Mouse (Mus musculus) hindbrain, postnatal 0 days (tissue): ENCODE data around the gene Vash2. TPM values are rescaled to one million over a fixed set of nuclear protein-coding genes. Genes with fewer than 3 reads are reported as not detected.

Source experiments
- ATAC-seq: fragments of 200-750 bp; cut with Nextera tagmentation; 2 replicates; pipeline ENCODE4 v1.8.0; 2017; ENCODE audit warnings: mild to moderate bottlenecking, moderate TSS enrichment, moderate library complexity
- DNase-seq: peaks from one replicate; pipeline ENCODE4 v3.0.0-alpha.2; 2015; ENCODE audit warnings: low spot score
- H3K27ac ChIP-seq: fragments of 300-500 bp; sonication (generic); 2 replicates; pipeline ENCODE4 v1.5.1; 2014; ENCODE audit warnings: mild to moderate bottlenecking
- H3K27me3 ChIP-seq: fragments of 300-500 bp; sonication (generic); 2 replicates; pipeline ENCODE4 v1.6.1; 2014; ENCODE audit warnings: low read length, mixed read lengths; ENCODE audit not compliant: insufficient read depth
- H3K36me3 ChIP-seq: fragments of 300-500 bp; sonication (generic); 2 replicates; pipeline ENCODE4 v1.6.1; 2014; ENCODE audit warnings: low read length, mixed read lengths; ENCODE audit not compliant: insufficient read depth
- H3K4me1 ChIP-seq: fragments of 300-500 bp; sonication (generic); 2 replicates; pipeline ENCODE4 v1.6.1; 2014; ENCODE audit warnings: antibody characterized with exemption, low read length, mixed read lengths; ENCODE audit not compliant: insufficient read depth
- H3K4me2 ChIP-seq: fragments of 300-500 bp; sonication (generic); 2 replicates; pipeline ENCODE4 v1.6.1; 2014; ENCODE audit warnings: low read depth, mild to moderate bottlenecking, low read length, moderate library complexity, mixed read lengths
- H3K4me3 ChIP-seq: fragments of 300-500 bp; sonication (generic); 2 replicates; pipeline ENCODE4 v1.5.1; 2014; ENCODE audit warnings: low read length
- H3K9ac ChIP-seq: fragments of 300-500 bp; sonication (generic); replicated peaks from 2 replicates; pipeline ENCODE4 v1.6.1; 2014; ENCODE audit warnings: mild to moderate bottlenecking, low read length, moderate library complexity, mixed read lengths
- H3K9me3 ChIP-seq: fragments of 300-500 bp; sonication (generic); 2 replicates; pipeline ENCODE4 v1.6.1; 2016; ENCODE audit warnings: low read length, mixed read lengths
- CTCF ChIP-seq: IDR thresholded peaks from 2 replicates; pipeline ENCODE4 v1.5.1; 2016; ENCODE audit warnings: antibody characterized with exemption, control low read depth, low read depth
- WGBS: fragments of 180-500 bp; shearing (Covaris S2); extraction: QIAGEN DNeasy Blood & Tissue Kit; methylation state at CpG from one replicate; pipeline ENCODE4 v1.1.7; 2014; 5-methylcytosine and 5-hydroxymethylcytosine counted together
- polyA plus RNA-seq: library from polyadenylated mRNA; unstranded; fragments of >200 nt; fragmentation: Nextera tagmentation; extraction: Ambion mirVana; gene quantifications from 2 replicates; pipeline ENCODE4 v1.2.1, GENCODE M21; 2015
- total RNA-seq: library from RNA; depleted of rRNA; stranded (reverse); fragments of >200 nt; gene quantifications from 2 replicates; pipeline ENCODE4 v1.2.3, GENCODE M21; 2014

Vash2 gene
- total and polyA plus RNA-seq, 2 experiments from 2014 or later = 40.9 to 47.4 TPM

DNA sequence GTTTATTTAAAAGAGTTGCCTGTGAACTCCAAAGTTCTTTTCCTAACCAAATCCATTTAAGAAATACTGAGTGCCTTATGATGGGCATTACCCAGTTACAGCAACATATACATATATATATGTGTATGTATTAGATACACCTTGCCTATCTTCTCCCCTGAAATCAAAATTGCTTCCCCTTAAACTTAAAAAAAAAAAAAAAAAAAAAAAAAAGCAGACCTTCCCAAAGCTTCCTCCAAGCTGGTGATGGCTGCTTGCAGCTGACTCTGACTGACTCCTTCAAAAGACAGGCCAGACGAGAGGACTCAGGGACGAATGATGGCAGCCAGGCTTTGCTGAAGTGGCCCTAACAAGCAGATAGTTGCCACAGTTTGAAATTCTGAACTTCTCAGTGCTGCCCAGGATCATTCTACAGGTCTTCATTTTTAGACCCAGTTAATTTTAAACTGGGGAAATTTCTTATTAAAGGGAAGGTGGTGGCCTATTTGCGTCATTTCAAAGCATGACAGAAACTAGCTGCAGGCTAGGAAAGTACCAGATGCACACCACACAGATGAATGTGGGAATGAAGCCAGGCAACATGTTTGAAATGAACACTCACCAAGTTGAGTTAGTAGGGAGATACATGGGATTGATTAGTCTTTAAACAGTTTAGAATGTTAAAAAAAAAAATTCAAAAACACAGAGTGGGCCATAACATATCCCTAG is 41.3 kb upstream of the Vash2 start:
- Histone ChIP-seq H3K27ac (no peak overlapping the region), H3K36me3 (peaks cover 4% of the 10 kb centered on the region; the same call in 1 of the 2 replicates), H3K9ac (no peak overlapping the region), H3K4me1 (peaks cover 6% of the 10 kb centered on the region; the same call in 1 of the 2 replicates), H3K4me3 (no peak overlapping the region), H3K4me2 (no peak overlapping the region), H3K9me3 (no peaks in the 10 kb centered on the region), H3K27me3 (no peaks in the 10 kb centered on the region)
- DNase-seq = no peak
- TF ChIP-seq CTCF = no peak
- WGBS = 81% methylated on average over 3 of the region's 3 CpGs
- no peak for ATAC-seq

GRCm38 (mm10) chr1:191019803-191020202 is 40.7 kb upstream of the Vash2 start:
- ATAC-seq = no peak
- DNase-seq = no peak
- H3K4me3 ChIP-seq = no peak overlapping the region
- H3K4me1 ChIP-seq = peaks cover 3% of the 10 kb centered on the region; the same call in 1 of the 2 replicates
- no peak overlapping the region for H3K9ac ChIP-seq
- no peak overlapping the region for H3K27ac ChIP-seq
- WGBS = 90% methylated on average over 5 of the region's 5 CpGs
- no peaks in the 10 kb centered on the region for H3K27me3 ChIP-seq
- H3K4me2 ChIP-seq = no peak overlapping the region
- peaks cover 5% of the 10 kb centered on the region; the same call in 1 of the 2 replicates for H3K36me3 ChIP-seq
- H3K9me3 ChIP-seq = no peaks in the 10 kb centered on the region
- no peak for TF ChIP-seq CTCF

- H3K4me1 ChIP-seq = no peaks in the 10 kb centered on the region
- H3K27ac ChIP-seq = no peak overlapping the region
- H3K36me3 ChIP-seq = peaks cover 26% of the 10 kb centered on the region
- WGBS = over 99% methylated on average over 3 of the region's 3 CpGs
- no peaks in the 10 kb centered on the region for H3K27me3 ChIP-seq
- H3K9ac ChIP-seq = no peak overlapping the region
- no peak for DNase-seq
- TF ChIP-seq CTCF = no peak
- H3K4me2 ChIP-seq = no peak overlapping the region
- H3K9me3 ChIP-seq = no peaks in the 10 kb centered on the region
- H3K4me3 ChIP-seq = no peak overlapping the region
- no peak for ATAC-seq
These were observed 35.2 kb upstream of the Vash2 start for GRCm38 (mm10) chr1:191014271-191014670.

GRCm38 (mm10) chr1:191008707-191009106 is 29.6 kb upstream of the Vash2 start:
- ATAC-seq (no peak), DNase-seq (no peak)
- no peak overlapping the region for H3K4me2 ChIP-seq
- no peak overlapping the region for H3K27ac ChIP-seq
- H3K36me3 ChIP-seq = peaks cover 36% of the 10 kb centered on the region
- H3K4me3 ChIP-seq = no peak overlapping the region
- TF ChIP-seq CTCF = peak; percentile 38
- H3K9ac ChIP-seq = no peak overlapping the region
- H3K9me3 ChIP-seq = no peaks in the 10 kb centered on the region
- H3K27me3 ChIP-seq = no peaks in the 10 kb centered on the region
- 96% methylated on average over 5 of the region's 5 CpGs for WGBS
- no peaks in the 10 kb centered on the region for H3K4me1 ChIP-seq

DNA sequence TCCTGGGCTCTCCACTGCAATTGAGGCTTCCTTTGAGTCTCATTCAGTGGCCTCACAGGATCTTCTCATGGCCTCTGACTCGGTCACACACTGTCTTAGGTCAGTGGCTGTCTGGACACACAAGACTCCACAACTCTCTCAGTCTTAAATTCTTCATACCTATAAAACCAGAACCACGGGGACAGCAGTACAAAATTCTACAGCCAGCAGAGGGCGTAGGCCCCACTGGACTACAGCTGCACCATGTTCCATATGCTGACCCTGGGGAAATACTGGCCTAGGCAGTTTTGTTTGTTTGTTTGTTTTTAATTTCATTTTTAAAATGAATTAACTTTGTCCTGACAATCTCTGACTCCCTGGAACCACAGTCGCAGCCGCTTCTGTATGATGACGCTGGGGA is 23.1 kb upstream of the Vash2 start:
- ATAC-seq (0 out of 2 replicates have a peak, but pooled peaks have one; percentile 35), DNase-seq (peak; percentile 33)
- peaks cover 10% of the 10 kb centered on the region for H3K36me3 ChIP-seq
- 68% methylated on average over 6 of the region's 6 CpGs for WGBS
- no peaks in the 10 kb centered on the region for H3K27me3 ChIP-seq
- H3K9me3 ChIP-seq = peaks cover 6% of the 10 kb centered on the region; the same call in 1 of the 2 replicates
- no peak overlapping the region for H3K27ac ChIP-seq
- no peak overlapping the region for H3K4me3 ChIP-seq
- H3K4me2 ChIP-seq = no peak overlapping the region
- peak; percentile 56 for TF ChIP-seq CTCF
- H3K4me1 ChIP-seq = no peaks in the 10 kb centered on the region
- H3K9ac ChIP-seq = no peak overlapping the region

- no peak overlapping the region for H3K4me2 ChIP-seq
- H3K4me1 ChIP-seq = no peaks in the 10 kb centered on the region
- no peak overlapping the region for H3K4me3 ChIP-seq
- H3K27me3 ChIP-seq = no peaks in the 10 kb centered on the region
- peak; percentile 66 for DNase-seq
- no peak overlapping the region for H3K27ac ChIP-seq
- 55% methylated on average over 3 of the region's 3 CpGs for WGBS
- no peak for TF ChIP-seq CTCF
- no peak overlapping the region for H3K9ac ChIP-seq
- H3K36me3 ChIP-seq = peaks cover 4% of the 10 kb centered on the region; the same call in 1 of the 2 replicates
- ATAC-seq = no peak
- H3K9me3 ChIP-seq = peaks cover 6% of the 10 kb centered on the region; the same call in 1 of the 2 replicates
These were observed 21.6 kb upstream of the Vash2 start for GRCm38 (mm10) chr1:191000686-191001085.

- DNase-seq = no peak
- ATAC-seq = no peak
- Histone ChIP-seq H3K4me1 (no peaks in the 10 kb centered on the region), H3K9me3 (peaks cover 6% of the 10 kb centered on the region; the same call in 1 of the 2 replicates), H3K4me2 (no peak overlapping the region), H3K27me3 (no peaks in the 10 kb centered on the region), H3K36me3 (no peaks in the 10 kb centered on the region), H3K9ac (no peak overlapping the region), H3K4me3 (no peak overlapping the region), H3K27ac (no peak overlapping the region)
- TF ChIP-seq CTCF = no peak
- WGBS = 93% methylated on average over 1 of the region's 1 CpGs
These were observed 18.9 kb upstream of the Vash2 start for GRCm38 (mm10) chr1:190998027-190998426.
